Mouse (Mus musculus): Measurements from ENCODE around the gene Trmt13.

Trmt13 gene

DNA sequence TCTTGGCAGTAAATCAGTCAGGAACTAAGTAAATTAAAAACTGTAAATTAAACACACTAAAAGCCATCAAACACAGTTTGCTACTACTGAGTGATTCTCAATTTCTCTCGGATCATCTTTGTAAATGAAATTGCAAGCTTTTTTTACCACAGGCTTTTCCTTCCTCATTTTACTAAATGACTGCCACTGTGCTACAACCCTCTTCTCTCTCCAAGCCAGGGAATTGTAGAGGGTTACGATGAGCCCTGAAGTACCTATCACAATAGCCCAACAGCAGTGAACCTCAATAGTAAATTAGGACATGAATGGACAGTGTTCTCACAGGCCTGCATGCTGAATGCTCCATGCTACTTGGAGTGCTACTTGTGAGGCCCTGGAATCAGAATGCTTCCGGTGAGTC is 19.7 kb upstream of the Trmt13 start:
- DNase-seq (ENCODE audit: low spot score in 2 of 2): no peak

DNA sequence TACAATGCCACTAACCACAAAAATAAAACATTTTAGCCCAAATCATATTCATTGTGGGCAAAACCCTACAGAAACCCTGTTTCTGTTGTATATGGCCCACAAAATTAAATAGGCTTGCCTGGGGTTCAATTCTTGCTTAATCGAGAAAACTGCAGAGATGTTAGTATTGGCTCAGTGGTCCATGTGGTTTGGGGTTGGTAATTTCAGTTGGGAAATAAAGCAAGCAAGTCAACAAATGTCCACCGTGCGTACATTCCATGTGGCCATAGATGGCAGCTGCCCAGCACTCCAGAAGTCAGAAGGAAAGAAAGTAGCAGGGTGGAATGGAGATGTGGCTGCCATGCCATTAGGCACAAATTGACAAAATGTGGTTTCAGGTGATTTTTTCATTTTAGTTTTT is 18.6 kb upstream of the Trmt13 start:
- no peak for DNase-seq (ENCODE audit: low spot score in 2 of 2)

DNA sequence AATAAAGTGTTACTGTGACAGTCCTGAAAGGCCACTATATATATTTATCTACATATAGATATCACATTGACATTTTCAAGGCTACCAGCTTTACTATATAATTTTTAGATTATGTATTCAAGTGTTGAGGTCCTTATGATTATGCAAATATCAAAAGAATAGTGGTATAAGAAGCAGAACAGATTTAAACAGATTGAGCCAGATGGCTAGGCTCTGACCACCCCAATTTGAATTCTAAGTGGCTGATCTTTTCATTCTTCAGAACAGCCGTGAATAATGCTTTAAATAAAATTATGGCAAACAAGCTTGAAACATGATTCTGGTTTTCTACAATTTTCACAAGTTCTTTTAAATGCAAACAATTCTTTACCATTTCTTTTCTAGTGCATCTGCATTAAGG is 17.1 kb upstream of the Trmt13 start:
- DNase-seq (ENCODE audit: low spot score in 2 of 2): no peak

DNA sequence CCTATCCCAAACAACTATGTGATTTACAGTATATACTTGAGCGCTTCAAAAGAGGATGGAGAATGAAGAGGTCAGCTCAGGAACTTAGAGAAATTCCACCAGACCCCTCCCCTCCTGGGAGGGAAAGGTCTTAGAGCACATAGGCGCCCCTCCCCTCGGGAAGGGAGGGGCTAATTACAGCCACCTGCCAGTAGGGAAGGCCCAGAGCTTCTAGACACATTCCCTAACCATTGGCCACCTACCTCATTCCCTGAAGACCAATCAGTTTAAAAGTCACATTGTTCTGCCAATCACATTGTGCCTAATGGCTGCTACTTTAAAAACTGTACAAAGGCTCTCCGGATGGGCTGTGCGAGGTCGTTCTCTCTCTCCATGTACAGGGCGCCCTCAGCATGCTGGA is 8.3 kb upstream of the Trmt13 start:
- no peak for DNase-seq (ENCODE audit: low spot score in 2 of 2)

DNA sequence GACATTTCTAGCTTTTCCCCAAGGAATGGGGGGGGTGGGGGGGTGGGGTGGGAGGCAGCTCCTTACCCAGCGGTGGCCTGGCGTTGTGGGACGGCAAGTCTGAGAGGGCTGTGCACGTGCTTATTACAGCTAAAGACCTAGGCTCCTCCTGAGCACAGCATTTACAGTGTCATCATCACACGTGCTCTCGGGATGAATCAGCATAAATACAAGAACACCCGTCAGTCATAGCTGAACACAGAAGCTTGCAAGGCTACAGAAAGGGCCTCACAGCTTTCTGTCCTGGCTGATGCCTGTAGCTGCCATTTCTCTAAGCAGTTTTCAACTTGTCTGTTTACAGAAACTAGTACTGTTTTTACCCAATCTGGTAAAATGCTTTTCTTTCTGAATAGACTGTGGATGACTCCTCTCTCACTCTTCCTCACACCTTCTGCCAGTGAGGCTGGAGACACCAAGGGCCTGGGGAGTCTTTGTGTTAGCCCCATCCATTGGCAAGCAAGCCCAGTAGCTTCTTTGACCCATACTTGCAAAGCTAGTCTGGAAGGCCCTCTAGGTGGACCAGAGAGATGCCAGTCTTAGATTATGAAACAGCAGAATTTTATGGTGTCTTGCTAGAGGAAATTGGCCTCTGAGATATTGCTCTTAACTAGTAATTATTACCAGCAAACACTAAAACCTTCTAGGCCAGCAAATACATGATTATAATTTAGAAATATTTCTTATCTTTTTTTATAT is 6.4 kb upstream of the Trmt13 start:
- DNase-seq (ENCODE audit: low spot score in 2 of 2): no peak

DNA sequence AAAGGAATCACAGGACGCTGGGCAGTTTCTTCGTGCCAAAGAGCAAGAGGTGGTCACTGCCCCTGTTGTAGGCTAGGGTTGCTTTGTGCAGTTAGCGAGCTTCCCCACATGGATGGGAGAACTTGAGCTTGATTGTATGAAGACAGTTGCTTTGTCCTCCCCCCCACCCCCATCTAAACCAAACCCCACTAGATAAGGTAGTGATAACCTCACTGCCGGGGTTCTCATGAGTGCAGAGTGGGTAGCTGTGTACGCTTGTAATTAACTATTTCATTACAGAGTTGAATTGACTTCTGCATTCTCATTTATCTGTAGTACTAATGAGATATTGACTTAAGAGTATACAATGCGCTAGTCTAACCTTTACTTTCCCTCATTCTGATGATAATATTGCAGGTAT is 4.5 kb upstream of the Trmt13 start:
- no peak for DNase-seq (ENCODE audit: low spot score in 2 of 2)

DNA sequence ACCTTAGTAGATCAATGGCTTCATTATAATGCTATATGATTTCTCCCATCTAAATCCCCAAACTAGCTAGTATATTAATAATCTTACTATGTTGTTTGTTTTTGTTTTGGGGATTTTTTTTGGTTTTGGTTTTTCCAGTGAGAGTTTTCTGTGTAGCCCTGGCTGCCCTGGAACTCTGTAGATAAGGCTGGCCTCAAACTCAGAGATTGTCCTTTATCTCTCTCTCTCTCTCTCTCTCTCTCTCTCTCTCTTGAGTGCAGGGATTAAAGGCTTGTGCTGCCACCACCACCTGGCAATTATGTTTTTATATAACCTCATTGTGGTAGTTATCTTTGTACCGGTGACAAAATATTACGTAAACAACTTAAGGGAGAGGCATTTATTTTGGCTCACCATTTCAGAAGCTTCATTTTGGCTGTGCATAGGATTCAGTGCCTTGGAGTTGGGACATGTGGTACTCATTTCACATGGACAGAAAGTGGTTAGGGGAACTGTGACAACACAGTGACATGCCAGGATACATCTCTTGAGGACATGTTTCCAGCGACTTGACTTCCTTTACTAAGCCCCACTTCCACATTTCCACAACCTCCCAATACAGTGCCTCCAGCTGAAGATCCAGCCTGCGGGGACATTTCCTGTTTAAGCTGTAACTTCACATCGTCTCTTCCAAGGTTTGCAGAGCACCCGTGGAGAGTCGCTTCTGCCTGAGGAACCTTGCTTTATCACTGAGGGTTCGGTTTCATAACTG is 1.1 kb upstream of the Trmt13 start:
- DNase-seq (ENCODE audit: low spot score in 2 of 2): no peak

DNA sequence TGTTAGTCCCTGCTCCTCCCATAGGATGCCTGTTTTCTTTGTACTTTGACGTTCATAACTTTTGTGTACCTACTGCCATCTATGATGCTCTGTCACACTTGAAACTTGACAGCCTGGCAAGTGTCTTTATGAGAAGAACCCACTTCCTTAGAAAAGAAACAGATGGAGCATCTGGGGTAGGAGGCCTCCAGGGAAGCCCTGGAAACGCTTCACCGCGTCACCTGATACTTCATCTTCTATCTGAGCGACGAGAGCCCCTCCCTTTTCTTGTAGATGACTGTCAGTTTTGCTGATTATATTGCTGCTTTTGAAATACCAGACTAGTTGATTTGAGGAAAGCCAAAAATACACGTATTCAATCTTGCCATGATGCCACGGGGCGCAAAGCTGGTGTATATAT is 9.8 kb downstream of the Trmt13 start:
- DNase-seq (ENCODE audit: low spot score in 2 of 2): no peak

DNA sequence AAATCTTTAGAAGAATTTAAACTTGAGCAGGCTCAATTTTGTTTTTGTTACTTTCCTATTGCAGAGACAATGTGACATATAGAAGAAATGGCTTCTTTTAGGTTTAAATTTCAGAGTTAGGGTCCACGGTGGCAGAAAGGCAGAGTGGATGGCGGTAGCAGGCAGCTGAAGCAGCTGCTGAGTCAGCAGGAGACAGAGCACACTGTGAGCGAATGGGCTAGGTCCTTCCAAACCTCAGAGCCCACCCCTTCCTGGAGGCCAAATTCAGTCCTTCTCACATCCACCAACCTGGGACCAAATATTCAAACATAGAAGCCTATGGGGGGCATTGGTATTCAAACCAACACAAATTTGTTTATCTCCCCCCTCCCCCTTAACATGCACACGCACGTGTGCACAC is 12.6 kb downstream of the Trmt13 start:
- DNase-seq (ENCODE audit: low spot score in 2 of 2): no peak

DNA sequence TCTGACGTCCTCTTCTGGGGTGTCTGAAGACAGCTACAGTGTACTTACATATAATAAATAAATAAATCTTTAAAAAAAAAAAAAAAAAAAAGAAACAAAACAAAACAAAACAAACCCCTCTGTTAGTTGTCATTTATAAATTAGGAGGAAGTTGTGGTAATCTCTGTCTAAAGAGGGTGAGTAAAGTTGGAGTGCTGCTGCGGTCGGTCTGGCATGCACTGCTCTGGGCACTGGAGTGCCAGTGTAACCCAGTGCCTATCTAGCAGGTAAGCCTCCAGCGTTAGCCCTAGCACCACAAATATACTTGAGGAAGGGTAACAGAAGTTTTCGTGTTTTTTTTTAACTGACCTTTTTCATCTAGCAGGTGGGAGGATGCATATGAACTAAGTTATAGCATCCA is 13.4 kb downstream of the Trmt13 start:
- DNase-seq (ENCODE audit: low spot score in 2 of 2): no peak

DNA sequence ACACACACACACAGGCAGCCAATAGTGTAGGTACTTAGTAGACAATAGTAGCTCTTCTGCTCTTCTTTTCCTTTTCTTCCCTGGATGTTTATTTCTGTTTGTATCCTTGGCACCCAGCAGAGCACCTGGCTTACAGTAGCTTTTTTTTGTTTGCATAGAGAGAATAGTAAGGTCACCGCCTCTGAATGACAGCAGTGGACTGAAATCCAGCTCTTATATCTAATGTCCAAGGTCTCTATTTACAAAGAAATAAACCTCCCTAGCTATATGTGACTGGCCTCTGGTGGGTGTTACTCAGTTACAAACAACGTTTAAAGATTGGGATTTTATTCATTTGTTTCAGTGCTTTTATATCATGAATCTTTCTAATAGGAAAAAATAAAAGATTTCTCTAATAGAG is 14.7 kb downstream of the Trmt13 start:
- no peak for DNase-seq (ENCODE audit: low spot score in 2 of 2)

DNA sequence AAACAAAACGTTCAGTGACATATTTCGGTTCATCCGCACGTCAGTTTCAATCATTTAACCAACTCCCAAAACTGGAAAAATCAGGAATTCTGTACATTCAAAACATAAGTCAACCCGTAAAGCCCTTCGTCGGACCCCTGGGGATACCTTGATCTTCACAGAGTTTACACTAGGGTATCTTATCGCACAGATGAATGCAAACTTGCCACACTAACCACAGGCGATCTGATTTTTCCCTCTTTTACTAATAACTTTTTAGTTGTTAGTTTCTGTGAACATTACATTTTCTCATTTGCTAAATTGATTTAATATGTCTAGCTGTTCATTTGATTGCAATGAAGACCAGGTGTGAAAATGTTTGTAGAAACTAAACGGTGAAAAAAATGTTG is 18.8 kb downstream of the Trmt13 start:
- DNase-seq (ENCODE audit: low spot score in 2 of 2): no peak

DNA sequence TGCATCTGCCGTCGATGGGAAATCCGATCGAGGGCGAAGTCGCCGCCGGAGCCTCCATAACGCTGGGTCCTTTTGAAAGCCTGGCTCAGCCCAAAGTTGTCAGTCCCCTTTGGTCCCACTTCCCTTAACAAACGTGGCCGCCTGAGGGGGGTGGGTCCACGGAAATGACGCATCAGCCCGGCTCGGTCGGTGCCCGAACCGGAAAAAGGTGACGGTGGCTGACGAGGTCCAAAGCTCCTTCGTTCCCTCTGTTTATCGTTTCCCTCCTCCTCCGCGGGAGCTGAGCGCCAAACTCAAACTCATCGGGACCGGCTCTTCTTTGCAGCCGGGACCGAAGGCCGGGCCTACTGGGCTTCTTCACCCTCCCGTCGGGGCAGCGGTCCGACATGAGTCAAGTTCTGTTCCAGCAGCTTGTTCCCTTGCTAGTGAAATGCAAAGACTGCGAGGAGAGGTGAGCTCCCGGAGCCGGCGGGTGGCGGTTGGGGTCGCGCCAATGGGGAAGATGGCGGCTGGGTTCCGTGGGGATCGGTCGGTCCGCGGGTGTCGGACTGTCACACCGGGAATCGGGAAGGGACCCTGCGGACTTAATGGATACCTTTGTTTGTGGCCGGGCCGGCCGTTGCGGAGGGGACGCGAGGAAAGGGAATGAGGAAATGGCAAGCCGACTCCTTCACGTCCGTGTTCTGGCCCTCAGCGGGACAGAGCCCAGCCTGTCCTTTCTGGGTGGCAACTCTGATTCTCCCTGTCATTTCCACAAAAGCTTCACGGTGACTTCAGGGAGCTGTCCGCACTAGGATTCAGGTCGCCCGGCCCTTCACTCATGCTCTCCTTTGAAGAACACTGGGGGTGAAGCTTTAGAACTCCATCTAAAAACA is 19.4 kb downstream of the Trmt13 start, which contains the start of gene Sass6:
Gene Sass6, plus strand, starts transcription at position 255 of the 875 bp plus-strand sequence.
- peak; percentile 92 to 94 for DNase-seq (ENCODE audit: low spot score in 2 of 2)

DNA sequence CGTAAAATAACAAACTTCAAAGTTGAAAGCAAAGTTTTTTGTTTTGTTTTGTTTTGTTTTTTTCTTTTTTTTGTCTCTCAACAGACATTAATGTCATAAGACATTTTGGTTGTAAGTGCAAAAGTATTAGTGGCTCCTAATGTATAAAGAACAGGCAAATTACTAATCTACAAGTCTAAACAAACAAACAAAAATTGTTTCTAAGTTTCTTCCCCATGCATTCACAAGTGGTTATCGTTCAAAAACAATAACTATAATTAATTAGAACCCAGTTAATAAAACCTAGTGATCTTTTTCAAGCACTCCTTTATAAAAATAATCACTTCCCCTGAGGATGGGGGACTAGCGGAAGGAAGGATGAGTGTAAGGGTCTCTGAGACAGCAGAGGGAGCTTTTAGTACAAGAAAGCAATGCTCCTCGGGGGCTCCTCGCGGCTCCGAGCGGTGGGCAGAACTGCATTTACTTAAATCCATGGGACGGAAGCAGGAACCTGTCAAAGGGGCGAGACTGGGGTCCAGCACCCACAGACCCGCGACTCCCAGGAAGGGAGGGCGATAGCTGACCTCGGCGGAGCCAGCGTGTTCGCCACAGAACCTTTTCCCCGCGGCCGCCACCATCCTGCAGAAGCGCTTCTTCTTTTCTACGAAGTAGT is 20.2 kb downstream of the Trmt13 start:
- DNase-seq (ENCODE audit: low spot score in 2 of 2): no peak

DNA sequence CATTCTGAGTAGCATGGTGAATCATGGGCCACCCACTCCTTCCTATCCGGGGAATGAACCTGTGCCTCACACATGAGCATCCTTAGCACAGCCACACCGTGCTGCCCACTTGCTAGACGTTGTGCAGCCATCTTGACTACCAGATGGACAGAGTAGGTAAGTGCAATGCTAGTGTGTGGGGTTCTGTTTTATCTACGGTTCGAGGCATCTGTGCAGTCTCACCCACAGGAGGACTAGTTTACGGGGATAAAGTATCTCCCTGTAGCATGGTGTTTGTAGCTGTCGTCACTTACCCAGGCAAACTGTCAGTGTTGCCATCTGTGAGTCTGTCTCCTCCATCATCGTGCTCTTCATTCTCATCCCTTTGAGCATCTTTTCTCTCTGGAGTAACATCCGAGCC is 32.2 kb downstream of the Trmt13 start:
- DNase-seq (ENCODE audit: low spot score in 2 of 2): no peak

DNA sequence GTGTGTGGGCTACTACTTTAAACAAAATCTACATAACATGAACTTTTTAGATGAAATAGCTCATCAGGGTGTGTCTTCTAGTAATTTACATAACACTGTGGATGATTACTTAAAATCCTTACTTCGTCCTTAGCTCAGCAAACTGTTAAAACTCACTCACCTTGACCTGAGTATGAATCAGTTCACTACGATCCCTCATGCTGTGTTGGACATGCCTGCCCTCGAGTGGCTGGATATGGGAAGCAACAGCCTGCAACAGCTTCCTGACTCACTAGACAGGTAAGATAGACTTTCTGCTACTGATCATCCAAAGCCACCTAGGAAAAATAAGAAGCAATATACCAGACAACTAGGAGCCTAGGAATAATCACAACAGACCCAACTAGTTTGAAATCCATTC is 37.1 kb downstream of the Trmt13 start:
- DNase-seq (ENCODE audit: low spot score in 2 of 2): no peak

DNA sequence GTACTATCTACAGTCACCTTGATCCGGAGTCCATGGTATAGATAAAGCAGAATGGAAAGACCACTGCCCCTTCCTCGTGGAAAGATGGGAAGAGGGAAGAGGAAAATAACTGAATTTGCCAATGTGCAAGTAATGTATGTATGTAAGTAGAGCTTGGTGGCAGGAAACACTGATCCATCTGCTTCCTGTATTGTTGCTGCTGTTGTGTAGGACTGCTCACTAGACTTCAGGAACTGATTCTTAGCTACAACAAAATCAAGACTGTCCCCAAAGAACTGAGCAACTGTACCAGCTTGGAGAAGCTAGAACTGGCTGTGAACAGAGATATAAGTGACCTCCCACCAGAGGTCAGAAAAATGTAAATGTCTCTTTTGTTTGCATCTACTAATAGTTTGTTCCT is 43.8 kb downstream of the Trmt13 start:
- DNase-seq (ENCODE audit: low spot score in 2 of 2): no peak

DNA sequence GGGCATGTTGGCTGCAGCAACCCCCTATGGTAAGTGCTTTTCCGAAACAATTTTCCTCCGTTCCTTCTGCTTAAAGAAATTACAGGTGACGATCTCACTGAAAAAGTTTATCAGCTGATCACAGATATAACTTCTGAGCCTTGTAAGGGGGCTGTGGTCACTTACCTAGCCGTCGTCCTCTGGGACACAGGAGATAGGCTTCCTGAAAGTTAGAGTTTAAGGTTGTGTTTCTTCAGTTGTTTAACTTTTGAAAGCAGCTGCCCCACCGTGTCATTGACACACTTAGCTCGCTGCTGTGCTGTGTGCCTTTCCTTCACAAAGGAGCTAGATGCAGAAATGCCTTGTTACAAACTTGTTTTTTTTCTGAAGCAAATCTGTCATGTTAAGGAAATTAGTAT is 51.3 kb downstream of the Trmt13 start:
- no peak for DNase-seq (ENCODE audit: low spot score in 2 of 2)

DNA sequence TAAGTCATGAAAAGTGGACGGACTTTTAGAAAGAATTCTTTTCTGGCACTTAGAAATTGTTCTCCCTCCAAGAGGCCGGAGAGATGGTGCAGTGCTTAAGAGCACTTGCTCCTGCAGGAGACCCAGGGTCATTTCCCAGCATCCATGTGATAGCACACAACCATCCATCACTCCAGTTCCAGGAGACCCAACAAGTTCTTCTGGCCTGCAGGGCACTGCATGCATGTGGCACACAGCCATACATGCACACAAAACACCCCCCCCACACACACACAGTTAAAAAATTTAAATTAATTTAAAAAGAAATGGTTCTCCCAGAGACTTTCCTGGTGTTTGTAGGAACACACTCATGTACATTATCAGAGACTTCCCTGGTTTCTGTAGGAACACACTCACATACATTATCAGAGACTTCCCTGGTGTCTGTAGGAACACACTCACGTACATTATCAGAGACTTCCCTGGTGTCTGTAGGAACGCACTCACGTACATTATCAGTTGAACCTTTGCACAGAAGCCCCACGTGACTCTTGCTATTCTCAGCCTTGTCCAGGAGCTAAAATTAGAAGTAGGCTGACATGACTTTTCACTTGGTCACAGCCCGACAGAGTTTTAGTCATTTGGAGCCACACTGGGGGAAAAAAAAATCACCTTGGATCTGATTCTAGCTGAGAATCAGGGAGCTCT is 51.8 kb downstream of the Trmt13 start, which contains the start of gene Lrrc39:
Gene Lrrc39, plus strand, starts transcription at position 566 of the 687 bp plus-strand sequence.
- DNase-seq (ENCODE audit: low spot score in 2 of 2): no peak

DNA sequence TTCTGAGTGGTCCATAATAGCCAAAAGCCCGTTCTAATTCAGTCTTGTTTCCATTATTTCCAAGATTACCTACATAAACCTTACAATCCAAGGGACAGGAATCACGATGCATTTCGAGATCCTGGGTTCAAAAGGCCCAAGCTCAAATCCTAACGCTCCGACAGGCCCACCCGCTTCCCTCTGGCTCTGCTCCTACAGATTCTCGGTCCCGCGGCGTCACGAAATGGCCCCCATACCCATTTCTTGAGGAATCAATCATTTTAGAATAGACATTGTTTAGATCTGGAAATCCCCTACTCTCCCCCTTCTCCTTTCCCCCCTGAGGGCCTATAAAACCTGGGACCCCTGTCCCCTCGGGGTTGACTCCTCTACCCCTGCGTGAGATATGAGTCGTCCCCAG is 53.1 kb downstream of the Trmt13 start:
- DNase-seq (ENCODE audit: low spot score in 2 of 2): peak in 1 of 2 experiments; percentile 10

DNA sequence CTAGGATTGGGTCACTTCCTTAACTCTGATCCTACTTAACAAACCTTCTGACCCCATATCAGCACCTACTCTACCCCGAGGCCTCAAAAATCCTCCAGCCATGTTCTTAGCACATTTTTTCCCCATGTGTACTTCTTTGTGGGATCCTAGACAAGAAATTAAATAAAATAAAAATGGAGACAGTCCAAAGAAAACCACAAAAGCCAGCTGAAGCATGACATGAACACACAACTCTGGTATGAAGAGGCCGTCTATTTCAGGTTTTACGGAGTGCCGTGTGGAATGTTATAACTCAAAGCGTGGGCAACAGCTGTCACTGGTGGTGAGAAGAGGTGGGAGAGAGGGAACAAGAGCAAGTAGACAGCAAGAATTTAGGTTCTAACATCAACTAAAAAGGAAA is 63.0 kb downstream of the Trmt13 start:
- DNase-seq (ENCODE audit: low spot score in 2 of 2): no peak

Data from natural killer cell, adult 2 months (primary cell).